Mouse (Mus musculus) kidney, adult 2 months (tissue): ENCODE results near the gene Scrn2. TPM values are rescaled to one million over a fixed set of nuclear protein-coding genes. Genes with fewer than 3 reads are reported as not detected.

Experiments used
- DNase-seq: peaks from one replicate; pipeline ENCODE4 v3.0.0; 2021
- H3K27ac ChIP-seq: fragments of 200-500 bp; 2 replicates; pipeline ENCODE4 v1.5.1; 2012; ENCODE audit warnings: low read depth, low read length, control low read depth, inconsistent platforms; ENCODE audit not compliant: insufficient read depth
- H3K27me3 ChIP-seq: fragments of 200-500 bp; replicated peaks from 2 replicates; pipeline ENCODE4 v1.6.1; 2012; ENCODE audit warnings: mild to moderate bottlenecking, moderate library complexity, low read length, inconsistent platforms; ENCODE audit not compliant: control insufficient read depth, insufficient read depth
- H3K36me3 ChIP-seq: fragments of 200-500 bp; 2 replicates; pipeline ENCODE4 v1.6.1; 2012; ENCODE audit warnings: mild to moderate bottlenecking, moderate library complexity, low read length, inconsistent platforms; ENCODE audit not compliant: control insufficient read depth, insufficient read depth
- H3K4me1 ChIP-seq: fragments of 200-500 bp; 2 replicates; pipeline ENCODE4 v1.6.1; 2011; ENCODE audit warnings: low read length; ENCODE audit not compliant: control insufficient read depth, insufficient read depth
- H3K4me3 ChIP-seq: fragments of 200-500 bp; 2 replicates; pipeline ENCODE4 v1.5.1; 2011; ENCODE audit warnings: mild to moderate bottlenecking, low read depth, low read length, control low read depth; ENCODE audit not compliant: insufficient read depth
- CTCF ChIP-seq: fragments of 200-500 bp; conservative IDR thresholded peaks from 2 replicates; pipeline ENCODE4 v1.5.1; 2011; ENCODE audit warnings: low read depth, mild to moderate bottlenecking, control low read depth, low read length, moderate library complexity, mixed read lengths; ENCODE audit not compliant: insufficient read depth, insufficient read length
- POLR2A ChIP-seq: fragments of 200-500 bp; IDR thresholded peaks from one replicate; pipeline ENCODE4 v1.6.1; 2011; ENCODE audit warnings: low read depth, low read length, control low read depth
- whole genome bisulfite sequencing: fragments of 180-500 bp; shearing (Covaris S2); methylation state at CpG from one replicate; pipeline ENCODE4 v1.1.7; 2018; 5-methylcytosine and 5-hydroxymethylcytosine counted together
- polyA plus RNA-seq: library from polyadenylated mRNA; depleted of rRNA; stranded (reverse); fragments of >200 nt; gene quantifications from 2 replicates; pipeline ENCODE4 v1.2.3, GENCODE M21; 2012; rRNA removed

The Scrn2 gene
- polyA plus RNA-seq: 104 and 112 TPM in 2 replicates

DNA sequence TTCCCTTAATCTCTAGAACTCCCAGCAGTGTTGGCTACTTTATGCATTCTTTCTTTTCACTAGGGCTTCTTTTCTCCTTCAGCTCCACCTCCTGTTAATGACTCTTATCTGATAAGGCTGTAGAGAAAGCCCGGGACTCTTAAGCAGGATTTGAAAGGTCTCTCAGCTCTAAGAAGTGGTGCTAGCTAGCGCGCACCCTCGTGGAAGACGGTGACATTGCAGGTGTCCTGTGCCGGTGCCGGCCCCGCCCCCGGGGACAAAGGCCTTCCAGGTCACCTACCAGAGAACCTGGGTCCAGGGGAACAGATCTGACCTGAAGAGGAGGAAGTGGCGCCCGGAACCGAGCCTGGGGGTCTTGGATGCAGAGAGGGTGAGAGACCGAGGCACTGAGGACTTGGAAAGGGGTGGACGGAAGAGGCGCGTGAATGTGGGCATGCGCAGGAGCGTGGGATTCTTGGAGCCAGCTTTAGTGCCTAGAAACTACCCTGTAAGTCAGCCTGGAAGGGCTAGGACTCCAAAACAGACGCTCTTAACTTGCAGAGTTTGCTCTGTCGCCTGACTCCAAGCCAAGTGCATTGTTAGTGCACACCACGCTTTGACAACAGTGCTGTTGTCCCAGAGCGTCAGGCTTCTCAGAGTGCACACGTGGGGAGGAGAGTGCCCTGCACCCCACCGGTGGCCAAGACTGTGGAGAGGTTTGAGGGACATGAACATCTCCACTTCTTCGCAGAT, at the start of gene Scrn2:
TSS of gene Scrn2 (plus strand) at position 253 of the 732 bp plus-strand sequence.
- Histone ChIP-seq H3K4me1 (peaks cover 14% of the 10 kb centered on the region), H3K27ac (peak within 1 kb of the TSS; percentile 79), H3K27me3 (no peaks in the 10 kb centered on the region), H3K36me3 (no peaks in the 10 kb centered on the region), H3K4me3 (peak within 1 kb of the TSS; percentile 71)
- TF ChIP-seq CTCF (peak; percentile 83), POLR2A (no peak)
- WGBS: under 1% methylated on average over 25 of the region's 25 CpGs
- DNase-seq: peak; percentile 93

DNA sequence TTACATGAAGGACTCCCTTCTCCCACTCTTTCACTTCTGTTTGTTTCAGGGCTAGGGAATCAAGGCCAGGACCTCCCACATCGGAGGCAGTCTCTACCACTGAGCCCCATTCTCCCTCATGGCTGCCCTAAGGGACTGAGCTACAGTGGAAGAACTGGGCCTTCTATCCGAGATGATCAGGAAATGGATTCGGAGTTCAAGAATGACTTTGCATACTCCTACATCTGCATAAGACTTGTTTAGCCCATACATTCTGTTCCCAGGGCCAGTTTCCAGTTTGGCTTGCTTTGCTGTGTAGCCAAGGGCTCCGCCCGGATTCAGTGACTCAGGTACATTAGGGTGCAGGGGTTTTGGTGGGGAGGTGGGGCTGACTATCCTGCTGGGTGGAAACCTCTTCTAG, 49.7 kb upstream of the Scrn2 start:
- no peaks in the 10 kb centered on the region for H3K27me3 ChIP-seq
- no peaks in the 10 kb centered on the region for H3K36me3 ChIP-seq
- peaks cover 10% of the 10 kb centered on the region; the same call in 1 of the 2 replicates for H3K4me1 ChIP-seq
- 85% methylated on average over 5 of the region's 5 CpGs for WGBS
- TF ChIP-seq CTCF (no peak), POLR2A (no peak)
- DNase-seq: no peak
- no peak overlapping the region for H3K27ac ChIP-seq
- no peak overlapping the region for H3K4me3 ChIP-seq

DNA sequence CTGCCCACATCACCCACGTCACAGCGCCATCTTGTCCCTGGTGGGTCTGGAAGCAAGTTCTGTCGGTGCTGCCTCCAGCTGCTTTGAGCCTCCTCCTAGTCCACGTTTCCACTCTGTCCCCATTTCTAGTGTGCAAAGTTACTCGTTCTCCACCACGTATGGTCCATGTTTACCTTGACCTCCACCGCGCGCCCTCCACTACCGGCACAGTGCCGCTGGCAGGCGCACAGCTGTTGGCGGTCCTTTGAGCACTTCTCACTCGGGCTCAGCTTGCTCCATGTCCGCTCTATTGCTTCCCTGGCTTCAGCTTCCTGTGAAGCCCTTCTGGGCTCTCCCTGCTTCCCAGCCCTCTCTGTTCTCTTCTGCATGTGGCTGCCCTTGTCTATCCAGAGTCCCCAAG, 48.3 kb upstream of the Scrn2 start:
- Histone ChIP-seq H3K27ac (no peak overlapping the region), H3K36me3 (no peaks in the 10 kb centered on the region), H3K27me3 (no peaks in the 10 kb centered on the region), H3K4me1 (no peaks in the 10 kb centered on the region; the same call in 1 of the 2 replicates), H3K4me3 (no peak overlapping the region)
- no peak for DNase-seq
- 73% methylated on average over 15 of the region's 15 CpGs for WGBS
- no peak for TF ChIP-seq POLR2A
- TF ChIP-seq CTCF: no peak

DNA sequence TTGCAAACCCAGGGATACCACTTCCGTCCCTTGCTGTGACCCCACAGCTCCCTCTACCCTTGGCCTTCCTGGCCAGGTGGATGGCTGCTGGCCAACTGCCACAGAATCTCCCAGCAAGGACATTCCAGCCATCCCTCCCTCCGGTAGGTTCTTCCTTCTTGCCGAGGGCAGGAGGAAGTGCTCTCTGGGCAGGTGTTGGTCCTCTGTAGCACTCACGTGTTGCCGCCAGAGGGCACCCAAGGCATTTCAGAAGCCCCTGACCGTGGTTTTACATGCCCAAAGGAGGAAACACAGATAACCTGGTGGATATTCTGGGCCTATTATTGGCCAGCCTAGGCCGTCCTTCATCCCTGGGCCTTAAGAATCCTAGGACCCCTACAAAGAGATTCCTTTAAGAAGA, 47.4 kb upstream of the Scrn2 start:
- no peaks in the 10 kb centered on the region; the same call in 1 of the 2 replicates for H3K4me1 ChIP-seq
- DNase-seq: peak; percentile 85
- TF ChIP-seq CTCF (peak; percentile 95), POLR2A (no peak)
- no peaks in the 10 kb centered on the region for H3K27me3 ChIP-seq
- 2% methylated on average over 7 of the region's 7 CpGs for WGBS
- H3K4me3 ChIP-seq: no peak overlapping the region
- H3K36me3 ChIP-seq: no peaks in the 10 kb centered on the region
- H3K27ac ChIP-seq: no peak overlapping the region

DNA sequence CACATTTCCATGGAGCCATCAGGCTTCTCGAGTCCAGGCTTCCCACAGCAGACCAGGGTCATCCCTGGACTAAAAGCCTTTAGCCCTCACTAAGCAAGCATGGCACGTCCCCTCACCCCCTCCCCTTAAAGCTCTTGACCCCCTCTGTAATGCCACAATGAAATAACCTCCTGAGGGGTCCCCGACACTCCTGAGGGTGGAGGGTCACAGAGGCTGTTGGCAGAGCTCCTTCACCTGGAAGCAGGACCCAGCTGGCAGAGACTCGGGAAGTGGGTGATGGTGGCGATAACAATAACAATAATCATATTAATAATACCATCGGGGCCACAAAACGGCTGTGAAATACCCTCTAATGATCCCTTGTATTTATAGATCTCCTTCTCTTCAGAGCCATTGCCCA, 46.9 kb upstream of the Scrn2 start, which contains the start of gene Sp2:
TSS of gene Sp2 (minus strand) at position 101 of the 400 bp plus-strand sequence.
- H3K4me1 ChIP-seq: no peaks in the 10 kb centered on the region; the same call in 1 of the 2 replicates
- no peak for DNase-seq
- no peaks in the 10 kb centered on the region for H3K27me3 ChIP-seq
- H3K4me3 ChIP-seq: no peak within 1 kb of the TSS
- TF ChIP-seq POLR2A (no peak), CTCF (no peak)
- H3K36me3 ChIP-seq: no peaks in the 10 kb centered on the region
- no peak within 1 kb of the TSS for H3K27ac ChIP-seq
- 63% methylated on average over 7 of the region's 7 CpGs for WGBS

DNA sequence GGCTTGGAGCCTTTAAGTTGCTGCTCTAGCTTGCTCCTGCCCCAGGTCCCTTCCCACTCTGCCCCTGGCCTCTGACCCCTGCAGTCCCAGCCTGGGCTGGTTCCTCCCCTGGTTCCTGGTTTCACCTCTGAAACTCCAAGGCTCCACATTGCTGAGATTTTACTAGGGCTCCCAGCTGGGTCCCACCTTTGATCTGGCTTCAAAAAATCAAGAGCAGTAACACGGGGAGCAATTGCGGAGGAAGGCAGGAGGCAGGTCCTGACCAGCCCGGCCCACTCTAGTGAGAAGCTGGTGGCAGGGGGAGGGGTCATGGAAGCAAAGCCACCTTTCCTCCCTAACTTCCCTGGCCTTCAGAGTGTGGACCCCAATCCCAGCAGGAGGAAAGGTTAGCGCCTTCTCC, 44.8 kb upstream of the Scrn2 start:
- H3K36me3 ChIP-seq: no peaks in the 10 kb centered on the region
- no peaks in the 10 kb centered on the region for H3K4me1 ChIP-seq
- WGBS: 58% methylated on average over 4 of the region's 4 CpGs
- TF ChIP-seq CTCF: no peak
- no peak for TF ChIP-seq POLR2A
- no peak overlapping the region for H3K4me3 ChIP-seq
- DNase-seq: no peak
- no peak overlapping the region for H3K27ac ChIP-seq
- no peaks in the 10 kb centered on the region for H3K27me3 ChIP-seq

DNA sequence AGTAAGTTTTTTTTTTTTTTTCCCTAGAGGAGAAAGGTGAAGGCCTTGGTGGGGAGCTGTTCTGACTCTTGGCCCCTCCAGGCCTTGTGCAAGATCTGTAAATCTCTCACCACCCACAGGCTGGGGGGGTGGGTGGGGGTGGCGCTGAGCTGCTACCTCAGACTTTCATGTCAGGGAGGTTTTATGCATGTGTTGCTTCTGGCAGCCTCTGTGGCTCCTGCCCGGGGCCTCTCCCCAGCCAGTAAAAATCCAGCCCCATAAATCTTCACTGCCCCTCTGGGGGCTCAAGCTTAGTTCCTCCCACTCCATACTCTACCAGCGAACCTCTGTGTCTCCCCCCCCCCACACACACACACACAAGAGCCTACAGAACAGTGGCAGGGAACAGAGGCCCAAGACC, 43.3 kb upstream of the Scrn2 start:
- WGBS: 40% methylated on average over 3 of the region's 3 CpGs
- H3K27me3 ChIP-seq: no peaks in the 10 kb centered on the region
- H3K4me3 ChIP-seq: no peak overlapping the region
- TF ChIP-seq POLR2A: no peak
- TF ChIP-seq CTCF: no peak
- H3K4me1 ChIP-seq: no peaks in the 10 kb centered on the region
- no peak for DNase-seq
- H3K36me3 ChIP-seq: no peaks in the 10 kb centered on the region
- no peak overlapping the region for H3K27ac ChIP-seq
